Comparison of ENCODE assay signal across 10 mouse cellular contexts in genomic region chr5:24045998-24046631, GRCm38 (mm10). TPM values are rescaled to one million over a fixed set of nuclear protein-coding genes. Genes with fewer than 3 reads are reported as not detected.
DNase-seq lines count a peak whose midpoint lies in the region; ATAC-seq and TF ChIP-seq lines count a peak whose summit lies in the region.
"Had no signal": no experiment of that assay in that cellular context is flagged by ENCODE, and none has a peak within 500 bp of the region (broad histone marks: within the 10 kb centered on the region; RNA-seq: fewer than 3 reads in every experiment).

No protein-coding gene starts in this region.

- H3K4me3 ChIP-seq in heart, adult 2 months: no peak overlapping the region
- no peak overlapping the region for H3K4me3 ChIP-seq in heart, embryonic 12.5 days
- H3K4me3 ChIP-seq in forebrain, postnatal 0 days (ENCODE audit: low read depth, low read length): no peak overlapping the region
- H3K4me3 ChIP-seq: midbrain, embryonic 12.5 days had no signal

- no peak for TF ChIP-seq CTCF in heart, adult 2 months (IDR thresholded peaks at IDR 0.05)
- no peak for TF ChIP-seq CTCF in forebrain, postnatal 0 days (IDR thresholded peaks at IDR 0.05; ENCODE audit: low read depth)

- no peaks in the 10 kb centered on the region for H3K27me3 ChIP-seq in heart, adult 2 months (ENCODE audit: control insufficient read depth, insufficient read depth, low read length)
- no peaks in the 10 kb centered on the region for H3K27me3 ChIP-seq in heart, embryonic 12.5 days (replicated peaks)
- no peaks in the 10 kb centered on the region for H3K27me3 ChIP-seq in forebrain, postnatal 0 days (ENCODE audit: insufficient read depth, low read length)
- H3K27me3 ChIP-seq: midbrain, embryonic 12.5 days had no signal

- peaks cover 5% of the 10 kb centered on the region; the same call in 1 of the 2 replicates for H3K36me3 ChIP-seq in heart, adult 2 months (ENCODE audit: control insufficient read depth, insufficient read depth, low read length)
- H3K36me3 ChIP-seq in heart, embryonic 12.5 days: no peaks in the 10 kb centered on the region
- no peaks in the 10 kb centered on the region for H3K36me3 ChIP-seq in forebrain, postnatal 0 days (ENCODE audit: insufficient read depth)
- H3K36me3 ChIP-seq: midbrain, embryonic 12.5 days had no signal

- H3K4me1 ChIP-seq in heart, adult 2 months (ENCODE audit: control insufficient read depth, insufficient read depth, low read length): peaks cover 5% of the 10 kb centered on the region
- H3K4me1 ChIP-seq in heart, embryonic 12.5 days (replicated peaks): peaks cover 12% of the 10 kb centered on the region
- 0 out of 2 replicates have a peak, but pooled peaks cover 9% of the 10 kb centered on the region for H3K4me1 ChIP-seq in forebrain, postnatal 0 days (ENCODE audit: insufficient read depth)
- H3K4me1 ChIP-seq: midbrain, embryonic 12.5 days had no signal

- ATAC-seq in heart, embryonic 12.5 days (ENCODE audit: insufficient number of reproducible peaks, low FRiP score): no peak
- ATAC-seq in forebrain, postnatal 0 days: peak; percentile 85
- ATAC-seq in monocyte, adult 5-6 weeks (replicated peaks; ENCODE audit: insufficient number of reproducible peaks, low FRiP score, low TSS enrichment, poor library complexity, severe bottlenecking): no peak

- no peak overlapping the region for H3K4me2 ChIP-seq in heart, embryonic 12.5 days
- peak overlapping the region; percentile 8; the same call in 1 of the 2 replicates for H3K4me2 ChIP-seq in forebrain, postnatal 0 days (ENCODE audit: low read depth)
- H3K4me2 ChIP-seq: midbrain, embryonic 12.5 days had no signal

- TF ChIP-seq POLR2A in heart, adult 2 months (IDR thresholded peaks at IDR 0.05; ENCODE audit: insufficient read depth, low read depth, low read length): no peak

- H3K9me3 ChIP-seq in heart, embryonic 12.5 days (replicated peaks): no peaks in the 10 kb centered on the region
- H3K9me3 ChIP-seq in forebrain, postnatal 0 days (ENCODE audit: low read length): no peaks in the 10 kb centered on the region
- H3K9me3 ChIP-seq: midbrain, embryonic 12.5 days had no signal

- no peak overlapping the region for H3K9ac ChIP-seq in heart, adult 2 months (ENCODE audit: low read depth, low read length)
- H3K9ac ChIP-seq in heart, embryonic 12.5 days: no peak overlapping the region
- H3K9ac ChIP-seq in forebrain, postnatal 0 days: no peak overlapping the region
- H3K9ac ChIP-seq: midbrain, embryonic 12.5 days had no signal

- DNase-seq in heart, adult 2 months: no peak
- DNase-seq in NIH3T3 (ENCODE audit: low read depth): peak; percentile 91
- peak; percentile 92 for DNase-seq in forebrain, postnatal 0 days
- DNase-seq in left cerebral cortex, postnatal 25 days (ENCODE audit: low spot score in 2 of 2): peak; percentile 48 to 89
- DNase-seq in cerebellum, adult 11 months: no peak
- DNase-seq in gastrocnemius, postnatal 25 days: no peak
- DNase-seq: kidney, adult 9 months had no signal

- no peak for TF ChIP-seq EP300 in heart, adult 2 months (IDR thresholded peaks at IDR 0.05; ENCODE audit: insufficient read depth, low read depth, low read length)

- intact Hi-C loops in heart, adult 2 months (cut with DNase I): no loop called here
- intact Hi-C loops in left cerebral cortex, postnatal 25 days (cut with DNase I): no loop called here

- H3K79me2 ChIP-seq in heart, adult 2 months (replicated peaks; ENCODE audit: control insufficient read depth, insufficient read depth, low read length): no peaks in the 10 kb centered on the region

- WGBS in heart, adult 2 months: 43% methylated on average over 4 of the region's 4 CpGs
- WGBS in heart, embryonic 12.5 days: 59% methylated on average over 4 of the region's 4 CpGs
- 10% methylated on average over 4 of the region's 4 CpGs for WGBS in forebrain, postnatal 0 days

- peak overlapping the region; percentile 74; the same call in 1 of the 2 replicates for H3K27ac ChIP-seq in heart, adult 2 months
- H3K27ac ChIP-seq in heart, embryonic 12.5 days (ENCODE audit: poor library complexity, severe bottlenecking): no peak overlapping the region
- H3K27ac ChIP-seq in forebrain, postnatal 0 days (ENCODE audit: low read depth, low read length): peak overlapping the region; percentile 75
- H3K27ac ChIP-seq: midbrain, embryonic 12.5 days had no signal

RNA-seq across cellular contexts. Expression of gene Fam126a, which starts 15.6 kb away (rescaled TPM):
- total RNA-seq in heart, adult 2 months (2021): 10 to 100 TPM; 41.3 to 44.1 TPM
- polyA plus RNA-seq in heart, adult 2 months (2012; rRNA removed): 9.2 and 18.1 TPM in 2 replicates
- polyA plus RNA-seq in heart, embryonic 12.5 days (2016; fragmentation: Nextera tagmentation; extraction: Ambion mirVana): 51.5 and 51.7 TPM in 2 replicates
- total RNA-seq in forebrain, postnatal 0 days (2014; rRNA removed): 43.3 and 44.0 TPM in 2 replicates
- polyA plus RNA-seq in forebrain, postnatal 0 days (2015; fragmentation: Nextera tagmentation; extraction: Ambion mirVana): 19.2 and 25.4 TPM in 2 replicates
- 10 to 100 TPM; 16.4 to 17.6 TPM for total RNA-seq in left cerebral cortex, postnatal 25 days (2021)
- 1 to 10 TPM; 7.1 to 8.1 TPM for total RNA-seq in gastrocnemius, postnatal 25 days (2021)
- total RNA-seq in monocyte, adult 5-6 weeks (2017): 46.7 to 57.4 TPM (median 49.3 TPM) in 3 replicates

RNA-seq across cellular contexts. Expression of gene Klhl7, which starts 54.3 kb away (rescaled TPM):
- 10 to 100 TPM; 47.7 to 48.9 TPM for total RNA-seq in heart, adult 2 months (2021)
- polyA plus RNA-seq in heart, adult 2 months (2012; rRNA removed): 7.4 and 25.6 TPM in 2 replicates
- polyA plus RNA-seq in heart, embryonic 12.5 days (2016; fragmentation: Nextera tagmentation; extraction: Ambion mirVana): 48.4 and 51.1 TPM in 2 replicates
- total RNA-seq in forebrain, postnatal 0 days (2014; rRNA removed): 244 and 250 TPM in 2 replicates
- 90.5 and 118 TPM in 2 replicates for polyA plus RNA-seq in forebrain, postnatal 0 days (2015; fragmentation: Nextera tagmentation; extraction: Ambion mirVana)
- 10 to 100 TPM; 89.5 to 98.3 TPM for total RNA-seq in left cerebral cortex, postnatal 25 days (2021)
- total RNA-seq in gastrocnemius, postnatal 25 days (2021): 10 to 100 TPM; 32.6 to 35.2 TPM
- total RNA-seq in monocyte, adult 5-6 weeks (2017): 14.7 to 19.0 TPM (median 16.0 TPM) in 3 replicates

Comparison
In these comparisons a context has a peak if more than half of its experiments do, and no peak if none do; other contexts are left out.
1. DNase-seq: peak in NIH3T3 (single experiment), forebrain, postnatal 0 days (single experiment) and left cerebral cortex, postnatal 25 days (2 of 2); none in heart, adult 2 months (0 of 2), cerebellum, adult 11 months (single experiment) and gastrocnemius, postnatal 25 days (single experiment).